Mouse (Mus musculus) midbrain, embryonic 15.5 days (tissue): Measurements from ENCODE around the gene Il17rc. TPM values are rescaled to one million over a fixed set of nuclear protein-coding genes. Genes with fewer than 3 reads are reported as not detected.

ENCODE experiments used
- ATAC-seq: fragments of 200-750 bp; cut with Nextera tagmentation; replicated peaks from 2 replicates; pipeline ENCODE4 v1.8.0; 2017; ENCODE audit warnings: moderate TSS enrichment
- H3K27ac ChIP-seq: fragments of 300-500 bp; sonication (generic); 2 replicates; pipeline ENCODE4 v1.5.1; 2015; ENCODE audit warnings: mild to moderate bottlenecking, inconsistent platforms
- H3K27me3 ChIP-seq: fragments of 300-500 bp; sonication (generic); replicated peaks from 2 replicates; pipeline ENCODE4 v1.6.1; 2015; ENCODE audit warnings: inconsistent platforms
- H3K36me3 ChIP-seq: fragments of 300-500 bp; sonication (generic); replicated peaks from 2 replicates; pipeline ENCODE4 v1.6.1; 2015; ENCODE audit warnings: inconsistent platforms
- H3K4me1 ChIP-seq: fragments of 300-500 bp; sonication (generic); 2 replicates; pipeline ENCODE4 v1.6.1; 2015; ENCODE audit warnings: inconsistent platforms
- H3K4me2 ChIP-seq: fragments of 300-500 bp; sonication (generic); 2 replicates; pipeline ENCODE4 v1.6.1; 2015; ENCODE audit warnings: inconsistent platforms, mild to moderate bottlenecking, moderate library complexity
- H3K4me3 ChIP-seq: fragments of 300-500 bp; sonication (generic); 2 replicates; pipeline ENCODE4 v1.5.1; 2015; ENCODE audit warnings: mild to moderate bottlenecking, inconsistent platforms
- H3K9ac ChIP-seq: fragments of 300-500 bp; sonication (generic); 2 replicates; pipeline ENCODE4 v1.6.1; 2015; ENCODE audit warnings: mild to moderate bottlenecking, inconsistent platforms
- H3K9me3 ChIP-seq: fragments of 300-500 bp; sonication (generic); 2 replicates; pipeline ENCODE4 v1.6.1; 2016; ENCODE audit warnings: inconsistent platforms
- WGBS: fragments of 180-500 bp; shearing (Covaris S2); methylation state at CpG from one replicate; pipeline ENCODE4 v1.1.7; 2015; ENCODE audit warnings: mixed read lengths; 5-methylcytosine and 5-hydroxymethylcytosine counted together
- polyA plus RNA-seq: library from polyadenylated mRNA; unstranded; fragments of >200 nt; fragmentation: Nextera tagmentation; extraction: Ambion mirVana; gene quantifications from 2 replicates; pipeline ENCODE4 v1.2.1, GENCODE M21; 2015

Gene Il17rc
- polyA plus RNA-seq, 1 experiment from 2014 or later, result 3.4 TPM

DNA sequence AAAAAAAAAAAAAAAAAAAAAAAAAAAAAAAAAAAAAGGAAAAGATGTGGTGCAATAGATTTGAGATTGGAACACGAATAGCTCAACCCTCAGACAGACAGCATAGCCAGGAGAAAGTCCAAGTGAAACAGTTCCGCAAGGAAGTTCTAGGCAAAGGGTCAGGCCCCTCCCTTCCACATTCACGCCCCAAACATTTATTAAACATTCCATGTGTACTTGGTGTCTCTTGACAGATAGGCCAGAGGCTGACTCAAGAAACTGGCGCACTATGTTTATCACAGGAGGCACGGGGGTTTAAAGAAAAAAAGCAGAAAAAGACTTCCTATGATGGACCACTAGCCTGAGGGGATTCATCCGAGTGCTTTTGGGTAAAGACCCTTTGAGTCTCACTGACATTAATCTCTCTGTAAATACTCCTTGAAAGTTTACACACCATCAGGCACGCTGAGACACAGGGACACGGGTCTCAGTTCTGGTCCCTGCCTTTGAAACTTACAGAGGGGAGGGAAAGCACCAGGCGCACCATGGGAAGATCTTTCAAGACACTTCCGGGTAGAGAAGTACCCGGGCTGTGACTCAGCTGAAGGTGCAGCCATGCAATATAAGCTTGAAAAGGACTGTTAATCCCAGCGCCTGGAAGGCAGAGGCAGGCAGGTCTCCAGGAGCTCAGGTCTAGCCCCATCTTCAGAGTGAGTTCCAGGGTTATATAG lies 32.4 kb upstream of the Il17rc start:
- no peak overlapping the region for H3K27ac ChIP-seq
- H3K4me3 ChIP-seq, result no peak overlapping the region
- peaks cover 15% of the 10 kb centered on the region for H3K4me1 ChIP-seq
- no peaks in the 10 kb centered on the region for H3K36me3 ChIP-seq
- H3K9me3 ChIP-seq, result no peaks in the 10 kb centered on the region
- H3K9ac ChIP-seq, result no peak overlapping the region
- ATAC-seq, result no peak
- WGBS, result 66% methylated on average over 12 of the region's 12 CpGs
- H3K27me3 ChIP-seq, result 0 out of 2 replicates have a peak, but pooled peaks cover 3% of the 10 kb centered on the region
- H3K4me2 ChIP-seq, result no peak overlapping the region

DNA sequence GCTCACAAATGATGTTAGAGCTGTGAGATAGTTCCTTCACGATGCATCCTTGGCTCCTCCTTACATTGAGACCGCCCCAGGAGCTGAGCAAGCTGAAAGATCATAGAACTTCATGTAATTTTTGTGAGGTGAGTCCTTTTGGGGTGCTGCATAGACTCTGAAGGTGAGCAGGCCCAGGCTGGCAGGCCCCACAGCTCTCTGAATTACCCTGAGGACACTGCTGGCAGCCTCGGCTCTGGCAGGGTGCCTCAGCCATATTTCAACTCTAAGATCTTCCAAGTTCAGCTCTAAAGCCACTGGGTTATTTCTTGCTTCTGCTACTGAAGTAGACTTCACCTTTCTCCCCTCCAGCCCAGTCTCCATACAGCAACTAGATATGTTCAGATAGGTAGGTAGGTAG lies 30.5 kb upstream of the Il17rc start:
- Histone ChIP-seq H3K4me1 (peaks cover 18% of the 10 kb centered on the region), H3K27ac (no peak overlapping the region), H3K4me3 (no peak overlapping the region), H3K4me2 (no peak overlapping the region), H3K36me3 (no peaks in the 10 kb centered on the region), H3K27me3 (0 out of 2 replicates have a peak, but pooled peaks cover 3% of the 10 kb centered on the region), H3K9ac (no peak overlapping the region), H3K9me3 (no peaks in the 10 kb centered on the region)
- 87% methylated on average over 3 of the region's 3 CpGs for WGBS
- ATAC-seq, result no peak

DNA sequence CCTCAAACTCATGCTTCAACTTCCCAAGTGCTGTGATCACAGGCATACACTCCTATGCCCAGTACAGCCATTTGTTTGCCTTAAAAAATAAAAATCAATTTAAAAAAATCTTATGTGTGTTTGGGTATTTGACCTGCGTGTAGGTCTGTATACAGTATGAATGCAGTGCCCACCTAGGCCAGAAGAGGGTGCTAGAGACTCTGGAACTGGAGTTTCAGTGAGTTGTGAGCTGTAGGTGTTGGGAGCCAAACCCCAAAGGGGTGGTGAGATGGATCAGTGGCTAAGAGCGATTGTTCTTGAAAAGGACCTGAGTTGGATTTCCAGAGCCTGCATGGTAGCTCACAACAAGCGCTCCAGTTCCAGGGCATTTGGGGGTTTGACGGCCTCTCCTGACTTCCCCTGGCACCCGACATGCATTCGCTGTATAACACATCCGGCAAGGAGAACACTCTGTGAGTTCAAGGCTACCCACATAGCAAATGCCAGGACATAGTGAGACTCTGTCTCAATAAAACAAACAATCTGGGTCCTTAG lies 30.0 kb upstream of the Il17rc start:
- Histone ChIP-seq H3K36me3 (no peaks in the 10 kb centered on the region), H3K9ac (no peak overlapping the region), H3K4me1 (peaks cover 18% of the 10 kb centered on the region), H3K4me2 (no peak overlapping the region), H3K9me3 (no peaks in the 10 kb centered on the region), H3K4me3 (no peak overlapping the region), H3K27me3 (0 out of 2 replicates have a peak, but pooled peaks cover 3% of the 10 kb centered on the region), H3K27ac (no peak overlapping the region)
- 53% methylated on average over 7 of the region's 7 CpGs for WGBS
- no peak; the same call in 1 of the 2 replicates for ATAC-seq

DNA sequence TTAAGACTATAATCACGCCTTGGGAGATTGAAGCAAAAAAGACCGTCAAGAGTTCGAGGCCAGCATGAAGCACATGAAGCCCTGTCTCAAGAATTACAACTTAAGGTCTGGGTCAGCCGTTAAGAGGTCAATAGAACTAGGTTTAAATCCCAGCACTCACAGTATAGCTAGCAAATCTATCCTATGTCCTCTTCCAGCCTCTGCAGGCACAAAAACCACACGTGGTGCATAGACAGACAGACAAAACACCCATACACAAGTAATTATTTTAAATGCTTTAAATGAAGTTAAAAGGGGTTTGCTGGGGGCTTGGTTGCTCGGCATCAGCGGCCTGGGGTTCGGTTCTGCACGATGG lies 29.2 kb upstream of the Il17rc start:
- Histone ChIP-seq H3K4me2 (peak overlapping the region; percentile 83), H3K36me3 (peaks cover 3% of the 10 kb centered on the region), H3K27me3 (0 out of 2 replicates have a peak, but pooled peaks cover 1% of the 10 kb centered on the region), H3K9me3 (no peaks in the 10 kb centered on the region), H3K9ac (peak overlapping the region; percentile 97), H3K27ac (peak overlapping the region; percentile 85), H3K4me3 (peak overlapping the region; percentile 100), H3K4me1 (peaks cover 18% of the 10 kb centered on the region)
- ATAC-seq, result peak; percentile 62
- WGBS, result 42% methylated on average over 9 of the region's 9 CpGs

DNA sequence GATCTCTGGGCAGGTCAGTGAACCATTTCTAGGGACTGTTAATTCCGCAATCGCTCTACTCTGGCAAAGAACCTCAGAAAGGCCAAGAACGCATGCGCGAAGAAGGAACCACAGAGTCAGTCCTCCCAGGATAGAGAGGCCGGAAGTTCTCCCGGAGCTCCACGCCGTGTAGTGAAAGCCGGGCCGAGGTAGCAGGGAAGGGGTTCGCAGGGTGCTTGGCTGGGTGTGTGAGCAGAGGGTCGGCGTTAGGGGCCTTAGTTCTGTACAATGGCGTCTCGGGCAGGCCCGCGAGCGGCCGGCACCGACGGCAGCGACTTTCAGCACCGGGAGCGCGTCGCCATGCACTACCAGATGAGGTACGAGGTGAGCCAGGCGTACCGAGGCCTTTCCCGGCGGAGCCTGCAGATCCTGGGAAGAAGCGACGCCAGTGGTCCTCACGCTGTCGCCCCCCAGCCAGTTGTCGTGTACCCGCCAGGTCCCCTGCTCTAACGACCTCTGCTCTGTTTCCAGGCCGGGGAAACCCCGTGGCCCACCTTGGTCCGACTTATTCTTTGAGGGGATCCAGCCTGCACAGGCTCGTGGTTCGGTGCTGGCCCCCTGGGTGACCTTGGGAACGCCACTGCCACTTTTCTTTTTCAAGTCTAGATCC lies 28.7 kb upstream of the Il17rc start, which contains the start of gene Jagn1:
Gene Jagn1 (plus strand): TSS at position 128 of the 649 bp plus-strand sequence.
- H3K4me3 ChIP-seq, result peak within 1 kb of the TSS; percentile 100
- peak within 1 kb of the TSS; percentile 85 for H3K27ac ChIP-seq
- peak within 1 kb of the TSS; percentile 97 for H3K9ac ChIP-seq
- no peaks in the 10 kb centered on the region for H3K9me3 ChIP-seq
- H3K4me2 ChIP-seq, result peak within 1 kb of the TSS; percentile 83
- peaks cover 8% of the 10 kb centered on the region for H3K36me3 ChIP-seq
- peaks cover 18% of the 10 kb centered on the region for H3K4me1 ChIP-seq
- no peaks in the 10 kb centered on the region for H3K27me3 ChIP-seq
- WGBS, result under 1% methylated on average over 45 of the region's 45 CpGs
- peak; percentile 97 for ATAC-seq

DNA sequence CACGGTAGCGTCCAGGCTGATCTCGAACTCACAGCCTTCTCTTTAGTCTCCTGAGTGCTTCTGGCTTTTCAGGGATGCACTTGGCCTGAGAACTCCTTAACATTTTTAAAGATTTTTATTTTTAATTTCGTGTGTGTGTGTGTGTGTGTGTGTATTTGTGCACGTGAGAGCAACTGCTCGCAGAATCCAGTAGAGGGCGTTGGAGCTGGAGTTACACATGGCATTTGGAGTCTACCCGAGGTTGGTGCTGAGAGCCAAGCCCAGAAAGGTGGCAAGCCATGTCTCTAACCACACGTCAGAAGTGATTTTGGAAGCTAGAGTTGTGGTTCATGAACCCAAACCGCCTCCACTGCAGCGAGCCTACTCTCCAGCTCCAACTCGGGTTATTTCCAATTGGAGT lies 28.1 kb upstream of the Il17rc start:
- 49% methylated on average over 12 of the region's 12 CpGs for WGBS
- Histone ChIP-seq H3K9ac (peak overlapping the region; percentile 97), H3K27ac (peak overlapping the region; percentile 85; the same call in 1 of the 2 replicates), H3K27me3 (no peaks in the 10 kb centered on the region), H3K9me3 (no peaks in the 10 kb centered on the region), H3K4me1 (peaks cover 18% of the 10 kb centered on the region), H3K4me2 (peak overlapping the region; percentile 83), H3K4me3 (peak overlapping the region; percentile 100), H3K36me3 (peaks cover 13% of the 10 kb centered on the region)
- ATAC-seq, result no peak

DNA sequence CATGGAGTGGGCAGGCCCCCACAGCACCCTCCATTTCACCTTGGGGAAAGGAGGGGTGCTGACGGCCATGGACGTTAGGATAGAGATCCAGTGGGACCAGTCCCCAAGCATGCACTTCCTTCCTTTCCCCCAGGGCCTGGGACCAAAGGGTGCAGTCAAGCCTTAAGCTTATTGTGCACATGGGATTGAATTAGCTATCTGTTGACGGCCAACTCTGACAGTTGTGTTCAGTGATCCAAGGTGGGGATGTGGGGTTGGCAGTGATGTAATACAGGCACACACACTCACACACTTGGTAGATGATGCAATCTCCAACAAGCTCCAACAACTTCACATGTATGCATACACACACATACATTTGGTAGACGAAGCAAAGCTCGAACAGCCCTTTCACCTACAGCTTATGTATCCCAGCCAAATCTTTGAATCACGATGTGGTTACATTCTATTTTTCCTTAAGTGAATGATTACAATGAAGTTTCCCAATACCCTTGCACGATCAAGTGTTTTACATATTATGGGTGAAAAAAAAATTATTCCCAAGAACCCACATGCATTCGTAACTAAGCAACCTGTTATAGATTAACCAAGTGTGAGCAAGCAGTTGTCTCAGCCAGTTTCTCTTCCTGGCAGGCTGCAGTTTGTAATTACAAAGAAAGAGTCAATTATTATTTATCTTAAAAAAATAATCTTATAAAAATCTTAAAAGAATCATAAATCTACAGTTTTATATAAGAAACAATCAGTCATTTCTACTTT lies 26.8 kb upstream of the Il17rc start:
- Histone ChIP-seq H3K9me3 (no peaks in the 10 kb centered on the region), H3K4me2 (no peak overlapping the region), H3K36me3 (peaks cover 21% of the 10 kb centered on the region), H3K27me3 (no peaks in the 10 kb centered on the region), H3K4me1 (peaks cover 18% of the 10 kb centered on the region), H3K9ac (no peak overlapping the region), H3K27ac (no peak overlapping the region), H3K4me3 (no peak overlapping the region)
- WGBS, result 88% methylated on average over 8 of the region's 8 CpGs
- ATAC-seq, result no peak

DNA sequence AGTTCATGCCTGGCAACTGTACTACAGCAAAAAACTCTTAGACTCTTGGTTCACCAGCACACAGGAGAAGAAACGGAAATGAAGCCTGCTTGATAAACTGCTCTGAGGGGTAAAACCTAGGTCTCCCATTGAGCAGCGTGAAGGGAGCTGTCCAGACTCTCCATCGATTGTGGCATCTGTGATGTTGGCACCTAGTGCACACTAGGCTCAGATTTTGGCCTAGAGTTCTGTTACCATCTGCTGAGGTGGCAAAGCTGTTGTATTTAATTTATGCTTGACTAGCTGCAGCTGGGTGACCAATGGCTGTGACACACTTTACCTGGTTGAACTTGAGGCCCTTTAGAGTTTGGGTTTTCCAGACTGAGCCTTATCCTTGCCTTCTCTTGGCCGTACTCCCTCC lies 23.6 kb upstream of the Il17rc start:
- H3K9ac ChIP-seq, result no peak overlapping the region
- H3K4me1 ChIP-seq, result peaks cover 13% of the 10 kb centered on the region
- peaks cover 21% of the 10 kb centered on the region for H3K36me3 ChIP-seq
- H3K27me3 ChIP-seq, result no peaks in the 10 kb centered on the region
- H3K27ac ChIP-seq, result no peak overlapping the region
- 96% methylated on average over 4 of the region's 4 CpGs for WGBS
- no peak overlapping the region for H3K4me3 ChIP-seq
- H3K9me3 ChIP-seq, result no peaks in the 10 kb centered on the region
- ATAC-seq, result no peak
- H3K4me2 ChIP-seq, result no peak overlapping the region

DNA sequence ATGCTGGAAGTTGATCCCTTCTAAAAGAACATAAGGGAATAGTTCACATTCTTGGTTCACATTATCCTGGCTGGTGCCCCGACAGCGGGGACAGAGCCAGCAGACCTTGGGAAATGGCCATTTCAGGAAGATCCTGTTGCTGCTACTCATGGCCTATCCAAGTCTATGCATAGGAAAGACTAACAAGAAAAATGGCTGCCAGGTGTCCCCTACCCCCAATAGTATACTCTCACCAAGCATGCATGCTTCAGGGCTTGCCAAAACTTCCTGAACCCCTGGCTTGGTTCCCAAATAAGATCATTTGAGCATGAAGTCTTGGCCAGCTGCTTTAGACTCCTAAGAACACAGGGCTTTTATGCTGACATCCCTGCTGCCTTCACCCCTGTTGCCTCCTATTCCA lies 19.4 kb upstream of the Il17rc start:
- Histone ChIP-seq H3K36me3 (peaks cover 20% of the 10 kb centered on the region), H3K27me3 (no peaks in the 10 kb centered on the region), H3K4me1 (no peaks in the 10 kb centered on the region), H3K9ac (no peak overlapping the region), H3K27ac (no peak overlapping the region), H3K4me2 (no peak overlapping the region), H3K9me3 (no peaks in the 10 kb centered on the region), H3K4me3 (no peak overlapping the region)
- no peak for ATAC-seq
- 78% methylated on average over 2 of the region's 2 CpGs for WGBS

DNA sequence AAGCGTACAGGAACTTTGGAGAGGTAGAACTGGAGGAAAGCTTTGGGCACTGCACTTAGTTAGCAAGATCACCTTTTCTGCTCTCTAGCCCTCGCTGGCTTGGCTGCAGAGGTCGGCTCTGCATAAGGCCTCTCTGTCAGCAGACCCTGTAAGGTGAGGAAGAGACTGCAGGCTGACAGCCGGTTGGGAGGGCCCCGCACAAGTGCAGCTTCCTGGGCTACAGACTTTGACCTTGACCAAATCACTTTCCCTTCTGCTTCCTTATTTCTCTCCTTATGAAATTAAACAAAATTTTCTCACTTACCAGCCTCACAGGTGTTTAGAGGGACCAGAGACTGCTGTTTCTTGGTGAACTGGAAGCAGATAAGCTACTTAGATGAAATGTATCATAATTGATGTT lies 16.2 kb upstream of the Il17rc start:
- no peak overlapping the region for H3K4me2 ChIP-seq
- H3K4me3 ChIP-seq, result no peak overlapping the region
- ATAC-seq, result no peak
- WGBS, result 67% methylated on average over 5 of the region's 5 CpGs
- H3K27me3 ChIP-seq, result no peaks in the 10 kb centered on the region
- H3K4me1 ChIP-seq, result no peaks in the 10 kb centered on the region
- no peak overlapping the region for H3K9ac ChIP-seq
- no peaks in the 10 kb centered on the region for H3K36me3 ChIP-seq
- H3K9me3 ChIP-seq, result no peaks in the 10 kb centered on the region
- H3K27ac ChIP-seq, result no peak overlapping the region

DNA sequence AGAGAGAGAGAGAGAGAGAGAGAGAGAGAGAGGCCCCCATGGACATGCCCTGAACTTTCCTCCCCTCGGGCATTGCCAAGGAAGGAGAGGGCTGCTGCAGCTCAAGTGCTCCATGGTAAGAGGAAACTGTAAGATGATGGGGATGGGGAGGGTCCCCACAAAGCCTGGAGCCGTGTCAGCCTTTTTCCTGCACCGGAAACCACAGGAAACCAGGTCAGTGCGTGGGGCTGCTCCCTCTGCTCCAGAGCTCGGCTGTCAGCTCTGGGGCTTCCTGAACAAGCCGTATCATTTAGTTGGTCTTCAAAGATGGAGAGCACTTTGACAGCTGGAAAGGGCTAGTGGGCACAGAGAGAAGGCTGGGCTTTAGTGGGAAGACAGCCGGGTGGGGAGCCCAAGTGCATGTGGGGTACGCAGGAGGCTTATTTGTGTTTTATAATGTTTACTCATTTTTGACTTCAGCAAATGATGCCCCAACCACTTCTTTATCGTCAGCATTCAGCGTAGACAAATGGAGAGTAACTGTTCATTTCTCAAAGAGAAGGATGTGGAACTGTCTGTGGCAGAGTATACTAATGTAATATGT lies 13.2 kb upstream of the Il17rc start, which contains the start of gene Il17re:
Gene Il17re (plus strand): TSS at position 533 of the 583 bp plus-strand sequence.
- ATAC-seq, result no peak
- WGBS, result 82% methylated on average over 10 of the region's 10 CpGs

DNA sequence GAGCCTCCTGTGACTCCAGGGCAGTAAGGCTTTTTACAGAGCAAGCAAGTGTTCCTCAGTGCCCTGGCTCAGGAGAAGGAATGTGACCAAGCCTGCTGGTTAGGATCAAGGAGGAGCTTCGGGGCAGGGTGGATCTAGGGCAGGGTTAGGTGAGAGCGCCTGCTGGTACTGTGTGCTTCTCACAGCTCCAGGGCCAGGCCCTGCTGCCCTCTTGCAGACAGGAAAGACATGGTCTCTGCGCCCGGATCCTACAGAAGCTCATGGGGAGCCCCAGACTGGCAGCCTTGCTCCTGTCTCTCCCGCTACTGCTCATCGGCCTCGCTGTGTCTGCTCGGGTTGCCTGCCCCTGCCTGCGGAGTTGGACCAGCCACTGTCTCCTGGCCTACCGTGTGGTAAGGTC lies 12.6 kb upstream of the Il17rc start:
- Histone ChIP-seq H3K9ac (no peak overlapping the region), H3K9me3 (no peaks in the 10 kb centered on the region), H3K4me3 (no peak overlapping the region), H3K4me1 (no peaks in the 10 kb centered on the region), H3K4me2 (no peak overlapping the region), H3K36me3 (no peaks in the 10 kb centered on the region), H3K27ac (no peak overlapping the region), H3K27me3 (no peaks in the 10 kb centered on the region)
- 68% methylated on average over 10 of the region's 10 CpGs for WGBS
- no peak for ATAC-seq

More for the DNA sequence above, 13.2 kb upstream of the Il17rc start, which contains the start of gene Il17re:
- Histone ChIP-seq H3K27me3 (no peaks in the 10 kb centered on the region), H3K27ac (no peak within 1 kb of the TSS), H3K4me3 (no peak within 1 kb of the TSS), H3K9ac (no peak within 1 kb of the TSS), H3K4me1 (no peaks in the 10 kb centered on the region), H3K36me3 (no peaks in the 10 kb centered on the region), H3K4me2 (no peak within 1 kb of the TSS), H3K9me3 (no peaks in the 10 kb centered on the region)
